Mouse (Mus musculus) testis, adult 2 months (tissue): ENCODE data around the gene E130309D02Rik.

Source experiments
- CTCF ChIP-seq: fragments of 200-500 bp; IDR thresholded peaks from 2 replicates; pipeline ENCODE4 v1.5.1; 2012; ENCODE audit warnings: low read depth, mild to moderate bottlenecking, inconsistent platforms, low read length, moderate library complexity; ENCODE audit not compliant: control insufficient read depth, insufficient read depth, insufficient replicate concordance
- POLR2A ChIP-seq: fragments of 200-500 bp; IDR thresholded peaks from 2 replicates; pipeline ENCODE4 v1.6.1; 2012; ENCODE audit warnings: low read depth, mild to moderate bottlenecking, inconsistent platforms, low read length, moderate library complexity; ENCODE audit not compliant: control insufficient read depth

DNA sequence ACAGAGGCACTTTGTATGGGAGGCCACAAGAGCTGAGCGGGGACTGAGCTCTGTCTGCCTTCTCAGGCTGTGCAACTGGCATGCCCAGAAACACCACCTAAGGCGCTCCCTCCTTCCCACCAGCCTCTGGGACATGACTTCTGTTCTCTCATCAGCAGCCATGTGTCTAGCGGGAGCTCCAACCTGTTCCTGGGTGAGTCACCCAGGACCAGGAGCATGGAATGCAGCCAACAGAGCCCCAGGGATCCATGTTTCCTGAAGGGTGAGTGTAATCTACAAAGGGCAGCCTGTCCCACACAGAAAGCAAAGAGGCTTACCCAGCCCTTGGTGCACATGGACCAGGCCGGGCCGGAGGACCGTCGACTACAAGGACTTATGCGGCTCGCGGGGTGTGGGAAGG lies 50.5 kb downstream of the E130309D02Rik start:
- no peak for TF ChIP-seq POLR2A
- no peak for TF ChIP-seq CTCF
